Mouse (Mus musculus) kidney, adult 2 months (tissue): ENCODE results near the gene Pom121l2. TPM values are rescaled to one million over a fixed set of nuclear protein-coding genes. Genes with fewer than 3 reads are reported as not detected.
A peak's percentile ranks its signal among the peaks of the same experiment; 100 is the strongest.
"Not testable (repeated sequence)": the region's sequence is repeated elsewhere in the genome, so short reads cannot be mapped to it uniquely, and the experiment has no call there.

Experiments used
- DNase-seq: peaks from one replicate; pipeline ENCODE4 v3.0.0; 2021
- H3K27ac ChIP-seq: fragments of 200-500 bp; 2 replicates; pipeline ENCODE4 v1.5.1; 2012; ENCODE audit warnings: low read depth, low read length, control low read depth, inconsistent platforms; ENCODE audit not compliant: insufficient read depth
- H3K27me3 ChIP-seq: fragments of 200-500 bp; replicated peaks from 2 replicates; pipeline ENCODE4 v1.6.1; 2012; ENCODE audit warnings: mild to moderate bottlenecking, moderate library complexity, low read length, inconsistent platforms; ENCODE audit not compliant: control insufficient read depth, insufficient read depth
- H3K36me3 ChIP-seq: fragments of 200-500 bp; 2 replicates; pipeline ENCODE4 v1.6.1; 2012; ENCODE audit warnings: mild to moderate bottlenecking, moderate library complexity, low read length, inconsistent platforms; ENCODE audit not compliant: control insufficient read depth, insufficient read depth
- H3K4me1 ChIP-seq: fragments of 200-500 bp; 2 replicates; pipeline ENCODE4 v1.6.1; 2011; ENCODE audit warnings: low read length; ENCODE audit not compliant: control insufficient read depth, insufficient read depth
- H3K4me3 ChIP-seq: fragments of 200-500 bp; 2 replicates; pipeline ENCODE4 v1.5.1; 2011; ENCODE audit warnings: mild to moderate bottlenecking, low read depth, low read length, control low read depth; ENCODE audit not compliant: insufficient read depth
- CTCF ChIP-seq: fragments of 200-500 bp; conservative IDR thresholded peaks from 2 replicates; pipeline ENCODE4 v1.5.1; 2011; ENCODE audit warnings: low read depth, mild to moderate bottlenecking, control low read depth, low read length, moderate library complexity, mixed read lengths; ENCODE audit not compliant: insufficient read depth, insufficient read length
- POLR2A ChIP-seq: fragments of 200-500 bp; IDR thresholded peaks from one replicate; pipeline ENCODE4 v1.6.1; 2011; ENCODE audit warnings: low read depth, low read length, control low read depth
- WGBS: fragments of 180-500 bp; shearing (Covaris S2); methylation state at CpG from one replicate; pipeline ENCODE4 v1.1.7; 2018; 5-methylcytosine and 5-hydroxymethylcytosine counted together
- polyA plus RNA-seq: library from polyadenylated mRNA; depleted of rRNA; stranded (reverse); fragments of >200 nt; gene quantifications from 2 replicates; pipeline ENCODE4 v1.2.3, GENCODE M21; 2012

Pom121l2 gene
- polyA plus RNA-seq, 1 experiment, result 0.06 TPM

GRCm38 (mm10) chr13:22030493-22030892, 49.5 kb downstream of the Pom121l2 start:
- no peaks in the 10 kb centered on the region for H3K27me3 ChIP-seq
- H3K4me1 ChIP-seq, result no peaks in the 10 kb centered on the region; the same call in 1 of the 2 replicates
- peak; percentile 37 for DNase-seq
- no peaks in the 10 kb centered on the region for H3K36me3 ChIP-seq
- WGBS, result 4% methylated on average over 4 of the region's 4 CpGs
- no peak overlapping the region for H3K4me3 ChIP-seq
- TF ChIP-seq POLR2A (no peak), CTCF (no peak)
- no peak overlapping the region for H3K27ac ChIP-seq

- Histone ChIP-seq H3K4me3 (no peak overlapping the region), H3K27me3 (no peaks in the 10 kb centered on the region), H3K27ac (peak overlapping the region; percentile 89), H3K36me3 (no peaks in the 10 kb centered on the region), H3K4me1 (peaks cover 3% of the 10 kb centered on the region; the same call in 1 of the 2 replicates)
- WGBS, result 46% methylated on average over 5 of the region's 5 CpGs
- no peak for TF ChIP-seq CTCF
- TF ChIP-seq POLR2A, result no peak
- no peak for DNase-seq
These were observed 52.9 kb downstream of the Pom121l2 start for GRCm38 (mm10) chr13:22033741-22034442.

GRCm38 (mm10) chr13:22034443-22035266, 53.7 kb downstream of the Pom121l2 start:
- peak; percentile 84 for DNase-seq
- H3K27me3 ChIP-seq, result no peaks in the 10 kb centered on the region
- H3K4me3 ChIP-seq, result peak overlapping the region; percentile 31; the same call in 1 of the 2 replicates
- no peak for TF ChIP-seq CTCF
- no peak for TF ChIP-seq POLR2A
- peaks cover 3% of the 10 kb centered on the region; the same call in 1 of the 2 replicates for H3K4me1 ChIP-seq
- WGBS, result 3% methylated on average over 14 of the region's 14 CpGs
- H3K36me3 ChIP-seq, result no peaks in the 10 kb centered on the region
- peak overlapping the region; percentile 96 for H3K27ac ChIP-seq

GRCm38 (mm10) chr13:22035267-22036148, 54.5 kb downstream of the Pom121l2 start, which contains the start of the genes Hist1h2ah and Hist1h2bk:
TSS of gene Hist1h2ah (minus strand) at chr13:22035568.
TSS of gene Hist1h2bk (plus strand) at chr13:22035870.
- WGBS, result under 1% methylated on average over 33 of the region's 69 CpGs
- not testable (repeated sequence) for H3K4me1 ChIP-seq, H3K27me3 ChIP-seq, H3K36me3 ChIP-seq
- H3K4me3 ChIP-seq, result peak within 1 kb of the TSS; percentile 69
- peak within 1 kb of the TSS; percentile 96 for H3K27ac ChIP-seq
- DNase-seq, result peak; percentile 95

GRCm38 (mm10) chr13:22036149-22036956, 55.4 kb downstream of the Pom121l2 start:
- H3K4me3 ChIP-seq, result peak overlapping the region; percentile 11; the same call in 1 of the 2 replicates
- WGBS, result 9% methylated on average over 22 of the region's 23 CpGs
- H3K27ac ChIP-seq, result no peak overlapping the region
- no peaks in the 10 kb centered on the region for H3K36me3 ChIP-seq
- no peak for TF ChIP-seq CTCF
- TF ChIP-seq POLR2A, result no peak
- DNase-seq, result no peak
- H3K27me3 ChIP-seq, result no peaks in the 10 kb centered on the region
- H3K4me1 ChIP-seq, result peaks cover 8% of the 10 kb centered on the region; the same call in 1 of the 2 replicates

GRCm38 (mm10) chr13:22036986-22037385, 56.0 kb downstream of the Pom121l2 start:
- Histone ChIP-seq H3K27ac (no peak overlapping the region), H3K27me3 (no peaks in the 10 kb centered on the region), H3K4me3 (no peak overlapping the region), H3K4me1 (peaks cover 8% of the 10 kb centered on the region; the same call in 1 of the 2 replicates), H3K36me3 (no peaks in the 10 kb centered on the region)
- no peak for TF ChIP-seq POLR2A
- WGBS, result 72% methylated on average over 3 of the region's 3 CpGs
- no peak for DNase-seq
